Mouse (Mus musculus) forebrain, embryonic 12.5 days (tissue): Measurements from ENCODE around the gene Kynu. TPM values are rescaled to one million over a fixed set of nuclear protein-coding genes. Genes with fewer than 3 reads are reported as not detected.
A peak's percentile ranks its signal among the peaks of the same experiment; 100 is the strongest.

Experiments
- ATAC-seq: fragments of 200-750 bp; cut with Nextera tagmentation; 2 replicates; pipeline ENCODE4 v1.8.0; 2017; ENCODE audit warnings: moderate TSS enrichment; ENCODE audit not compliant: low FRiP score
- H3K27ac ChIP-seq: fragments of 300-500 bp; sonication (generic); 2 replicates; pipeline ENCODE4 v1.5.1; 2016; ENCODE audit warnings: mild to moderate bottlenecking
- H3K27me3 ChIP-seq: fragments of 300-500 bp; sonication (generic); 2 replicates; pipeline ENCODE4 v1.6.1; 2016; ENCODE audit warnings: mild to moderate bottlenecking
- H3K36me3 ChIP-seq: fragments of 300-500 bp; sonication (generic); replicated peaks from 2 replicates; pipeline ENCODE4 v1.6.1; 2016; ENCODE audit warnings: mild to moderate bottlenecking
- H3K4me1 ChIP-seq: fragments of 300-500 bp; sonication (generic); 2 replicates; pipeline ENCODE4 v1.6.1; 2016
- H3K4me2 ChIP-seq: fragments of 300-500 bp; sonication (generic); 2 replicates; pipeline ENCODE4 v1.6.1; 2016; ENCODE audit warnings: mild to moderate bottlenecking, moderate library complexity
- H3K4me3 ChIP-seq: fragments of 300-500 bp; sonication (generic); replicated peaks from 2 replicates; pipeline ENCODE4 v1.5.1; 2016; ENCODE audit warnings: mild to moderate bottlenecking
- H3K9ac ChIP-seq: fragments of 300-500 bp; sonication (generic); 2 replicates; pipeline ENCODE4 v1.6.1; 2016; ENCODE audit warnings: mild to moderate bottlenecking
- H3K9me3 ChIP-seq: fragments of 300-500 bp; sonication (generic); 2 replicates; pipeline ENCODE4 v1.6.1; 2016
- WGBS: fragments of 180-500 bp; shearing (Covaris S2); methylation state at CpG from one replicate; pipeline ENCODE4 v1.1.7; 2016; 5-methylcytosine and 5-hydroxymethylcytosine counted together
- polyA plus RNA-seq: library from polyadenylated mRNA; unstranded; fragments of >200 nt; fragmentation: Nextera tagmentation; extraction: Ambion mirVana; gene quantifications from 2 replicates; pipeline ENCODE4 v1.2.1, GENCODE M21; 2016

Gene Kynu
- polyA plus RNA-seq, 1 experiment from 2014 or later = 0.72 TPM

- Histone ChIP-seq H3K9me3 (no peaks in the 10 kb centered on the region), H3K4me3 (no peak overlapping the region), H3K9ac (no peak overlapping the region), H3K36me3 (no peaks in the 10 kb centered on the region), H3K4me2 (no peak overlapping the region), H3K27me3 (no peaks in the 10 kb centered on the region), H3K4me1 (no peaks in the 10 kb centered on the region), H3K27ac (no peak overlapping the region)
- ATAC-seq = no peak
- 82% methylated on average over 1 of the region's 1 CpGs for WGBS
These were observed 18.4 kb downstream of the Kynu start for GRCm38 (mm10) chr2:43573526-43573925.

GRCm38 (mm10) chr2:43583243-43583812, 28.2 kb downstream of the Kynu start:
- no peaks in the 10 kb centered on the region for H3K9me3 ChIP-seq
- no peak overlapping the region for H3K4me2 ChIP-seq
- H3K4me1 ChIP-seq = no peaks in the 10 kb centered on the region
- H3K4me3 ChIP-seq = no peak overlapping the region
- no peaks in the 10 kb centered on the region for H3K36me3 ChIP-seq
- H3K27ac ChIP-seq = 0 out of 2 replicates have a peak overlapping the region, but pooled peaks have one; percentile 25
- no peaks in the 10 kb centered on the region for H3K27me3 ChIP-seq
- no peak; the same call in 1 of the 2 replicates for ATAC-seq
- WGBS = 9% methylated on average over 8 of the region's 8 CpGs
- H3K9ac ChIP-seq = no peak overlapping the region

DNA sequence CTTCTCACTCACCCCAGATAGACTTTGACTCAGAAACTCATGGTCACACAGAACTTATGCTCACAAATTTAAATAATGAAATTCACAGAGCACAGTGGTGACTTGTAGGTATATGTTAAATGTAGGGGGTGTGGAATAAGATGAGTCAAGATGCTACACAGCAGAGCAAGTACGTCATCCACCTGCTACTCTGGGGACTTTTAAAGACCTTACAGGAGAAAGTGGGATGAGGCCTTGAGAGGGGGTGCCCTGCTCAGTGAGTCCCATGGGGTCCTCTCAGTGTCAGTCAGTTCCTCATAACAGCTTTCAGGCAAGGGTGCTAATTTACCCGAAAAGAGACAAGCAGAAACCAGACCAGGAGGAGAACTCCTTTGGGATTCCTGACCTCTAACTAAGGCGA, 30.4 kb downstream of the Kynu start:
- no peak overlapping the region for H3K27ac ChIP-seq
- 85% methylated on average over 3 of the region's 3 CpGs for WGBS
- H3K36me3 ChIP-seq = no peaks in the 10 kb centered on the region
- H3K4me1 ChIP-seq = no peaks in the 10 kb centered on the region
- ATAC-seq = no peak
- H3K9ac ChIP-seq = no peak overlapping the region
- H3K27me3 ChIP-seq = no peaks in the 10 kb centered on the region
- no peak overlapping the region for H3K4me3 ChIP-seq
- no peak overlapping the region for H3K4me2 ChIP-seq
- no peaks in the 10 kb centered on the region for H3K9me3 ChIP-seq

DNA sequence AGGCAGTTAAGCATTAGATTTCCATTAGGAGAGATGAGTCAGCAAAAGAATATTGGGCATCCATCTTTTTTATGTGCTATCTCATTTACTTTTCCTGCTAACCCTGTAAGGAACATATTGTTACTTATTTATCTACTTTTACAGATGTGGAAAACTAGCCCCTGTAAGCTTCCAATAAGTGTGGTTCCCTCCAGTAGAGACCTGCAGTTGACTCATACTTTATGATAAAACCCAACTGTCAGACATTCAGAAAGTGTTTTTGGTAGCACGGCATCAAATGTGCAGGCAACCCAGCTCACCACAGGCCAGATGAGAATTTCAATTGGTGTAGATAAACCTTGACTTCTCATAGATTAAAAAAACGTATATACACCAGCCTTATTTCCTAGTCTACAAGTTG, 32.7 kb downstream of the Kynu start:
- H3K4me3 ChIP-seq = no peak overlapping the region
- H3K36me3 ChIP-seq = no peaks in the 10 kb centered on the region
- no peak overlapping the region for H3K9ac ChIP-seq
- no peak overlapping the region for H3K27ac ChIP-seq
- ATAC-seq = no peak
- no peaks in the 10 kb centered on the region for H3K4me1 ChIP-seq
- no peaks in the 10 kb centered on the region for H3K9me3 ChIP-seq
- 91% methylated on average over 2 of the region's 2 CpGs for WGBS
- no peak overlapping the region for H3K4me2 ChIP-seq
- H3K27me3 ChIP-seq = no peaks in the 10 kb centered on the region

- H3K9ac ChIP-seq = no peak overlapping the region
- no peaks in the 10 kb centered on the region for H3K9me3 ChIP-seq
- no peak for ATAC-seq
- no peak overlapping the region for H3K4me2 ChIP-seq
- no peaks in the 10 kb centered on the region for H3K36me3 ChIP-seq
- H3K4me3 ChIP-seq = no peak overlapping the region
- no peak overlapping the region for H3K27ac ChIP-seq
- no peaks in the 10 kb centered on the region for H3K27me3 ChIP-seq
- H3K4me1 ChIP-seq = no peaks in the 10 kb centered on the region
- 75% methylated on average over 1 of the region's 1 CpGs for WGBS
These were observed 37.0 kb downstream of the Kynu start for GRCm38 (mm10) chr2:43592001-43592704.

GRCm38 (mm10) chr2:43613571-43613970, 58.4 kb downstream of the Kynu start:
- Histone ChIP-seq H3K4me3 (no peak overlapping the region), H3K36me3 (no peaks in the 10 kb centered on the region), H3K9ac (no peak overlapping the region), H3K4me2 (no peak overlapping the region), H3K4me1 (no peaks in the 10 kb centered on the region), H3K27me3 (no peaks in the 10 kb centered on the region), H3K9me3 (no peaks in the 10 kb centered on the region), H3K27ac (no peak overlapping the region)
- ATAC-seq = no peak
- 10% methylated on average over 6 of the region's 6 CpGs for WGBS

GRCm38 (mm10) chr2:43621140-43621539, 66.0 kb downstream of the Kynu start:
- Histone ChIP-seq H3K36me3 (no peaks in the 10 kb centered on the region), H3K4me3 (no peak overlapping the region)
- no peak for ATAC-seq

DNA sequence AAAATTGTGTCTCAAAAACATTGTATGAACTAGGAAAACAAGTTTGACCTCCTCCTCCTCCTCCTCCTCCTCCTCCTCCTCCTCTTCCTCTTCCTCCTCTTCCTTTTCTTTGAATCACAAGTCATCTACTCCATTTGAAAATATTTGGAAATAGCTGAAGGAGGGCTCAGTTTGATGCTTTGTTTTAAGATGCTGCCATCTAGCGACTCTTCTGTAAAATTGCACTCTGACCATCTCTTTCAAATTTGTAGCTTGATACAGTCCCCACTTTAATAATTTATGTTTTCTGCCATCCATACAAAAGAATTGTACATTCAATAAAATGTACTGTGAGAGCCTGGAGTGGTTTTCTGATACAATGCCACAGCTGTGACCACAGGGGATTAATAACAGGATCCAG, 67.7 kb downstream of the Kynu start:
- Histone ChIP-seq H3K4me2 (no peak overlapping the region), H3K36me3 (no peaks in the 10 kb centered on the region), H3K9me3 (no peaks in the 10 kb centered on the region), H3K9ac (no peak overlapping the region), H3K4me1 (no peaks in the 10 kb centered on the region), H3K27ac (no peak overlapping the region), H3K27me3 (no peaks in the 10 kb centered on the region), H3K4me3 (no peak overlapping the region)
- ATAC-seq = no peak
- 0% methylated on average over 1 of the region's 1 CpGs for WGBS

More at GRCm38 (mm10) chr2:43621140-43621539, 66.0 kb downstream of the Kynu start:
- Histone ChIP-seq H3K4me2 (no peak overlapping the region), H3K27me3 (no peaks in the 10 kb centered on the region), H3K27ac (no peak overlapping the region), H3K4me1 (no peaks in the 10 kb centered on the region), H3K9ac (no peak overlapping the region), H3K9me3 (no peaks in the 10 kb centered on the region)

GRCm38 (mm10) chr2:43631786-43632185, 76.7 kb downstream of the Kynu start:
- Histone ChIP-seq H3K36me3 (no peaks in the 10 kb centered on the region), H3K9ac (no peak overlapping the region), H3K4me1 (no peaks in the 10 kb centered on the region), H3K27ac (no peak overlapping the region), H3K27me3 (no peaks in the 10 kb centered on the region), H3K4me2 (no peak overlapping the region), H3K9me3 (no peaks in the 10 kb centered on the region), H3K4me3 (no peak overlapping the region)
- no peak for ATAC-seq

DNA sequence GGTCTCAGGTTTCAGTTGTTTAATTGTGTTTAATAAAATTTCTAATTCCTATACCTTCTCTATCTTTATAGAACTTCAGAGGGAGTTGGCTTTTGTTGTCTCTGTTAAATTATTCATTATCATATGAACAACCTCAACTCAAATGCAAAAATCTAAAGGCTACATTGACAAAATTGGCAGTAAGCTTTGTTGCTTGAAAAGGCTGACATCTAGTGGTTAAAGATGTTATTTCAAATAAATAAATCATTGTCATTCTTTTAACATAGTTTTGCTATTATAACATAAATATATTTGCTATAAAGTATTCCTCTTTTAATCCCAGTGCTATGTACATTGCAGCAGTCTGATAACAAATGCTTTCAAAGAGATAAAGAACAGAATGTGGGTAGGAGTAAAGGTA, 81.4 kb downstream of the Kynu start:
- Histone ChIP-seq H3K4me2 (no peak overlapping the region), H3K36me3 (no peaks in the 10 kb centered on the region), H3K27ac (no peak overlapping the region), H3K9ac (no peak overlapping the region), H3K9me3 (no peaks in the 10 kb centered on the region), H3K27me3 (no peaks in the 10 kb centered on the region), H3K4me1 (no peaks in the 10 kb centered on the region), H3K4me3 (no peak overlapping the region)
- ATAC-seq = no peak

DNA sequence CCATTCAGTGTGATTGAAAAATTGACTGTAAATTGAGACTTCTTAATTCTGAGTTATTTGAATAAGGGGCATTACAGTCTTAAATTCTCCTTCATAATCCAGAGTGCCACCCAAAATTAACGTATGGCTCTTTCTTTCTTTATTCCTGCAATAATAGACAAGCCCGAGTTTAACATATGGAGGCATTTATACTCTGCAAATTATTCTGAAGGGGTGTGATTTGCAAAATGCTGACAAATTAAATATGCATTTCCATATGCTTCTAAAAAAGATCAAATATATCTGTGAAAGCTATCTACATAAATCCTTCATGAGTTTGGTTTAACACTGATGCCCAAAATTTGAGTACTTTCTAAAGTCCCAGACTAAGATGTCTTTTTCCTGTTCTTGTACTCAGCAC, 91.8 kb downstream of the Kynu start:
- Histone ChIP-seq H3K4me3 (no peak overlapping the region), H3K4me1 (no peaks in the 10 kb centered on the region), H3K36me3 (no peaks in the 10 kb centered on the region), H3K9me3 (no peaks in the 10 kb centered on the region), H3K27ac (no peak overlapping the region), H3K27me3 (no peaks in the 10 kb centered on the region), H3K4me2 (no peak overlapping the region), H3K9ac (no peak overlapping the region)
- 73% methylated on average over 2 of the region's 2 CpGs for WGBS
- ATAC-seq = no peak

DNA sequence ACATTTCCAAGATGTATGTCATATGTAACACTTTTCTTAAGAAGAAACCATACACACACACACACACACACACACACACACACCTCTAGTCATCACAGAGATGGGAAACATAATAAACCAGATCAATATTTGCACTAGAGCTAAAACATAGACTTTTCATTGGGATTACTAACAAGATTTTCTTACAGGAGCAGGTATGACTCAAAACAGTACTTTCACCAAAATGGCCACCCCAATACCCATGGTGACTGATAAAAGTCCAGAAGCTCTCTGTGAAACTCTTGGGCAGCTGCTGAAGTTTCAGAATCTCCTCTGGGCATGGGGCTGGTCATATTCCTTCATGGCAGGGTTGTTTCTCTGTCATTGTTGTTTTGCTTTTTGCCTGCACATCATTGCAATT, 114.5 kb downstream of the Kynu start:
- H3K4me3 ChIP-seq = no peak overlapping the region
- no peak for ATAC-seq
- no peak overlapping the region for H3K27ac ChIP-seq
- H3K36me3 ChIP-seq = no peaks in the 10 kb centered on the region
- no peak overlapping the region for H3K9ac ChIP-seq
- no peak overlapping the region for H3K4me2 ChIP-seq
- H3K9me3 ChIP-seq = no peaks in the 10 kb centered on the region
- H3K4me1 ChIP-seq = no peaks in the 10 kb centered on the region
- H3K27me3 ChIP-seq = no peaks in the 10 kb centered on the region

DNA sequence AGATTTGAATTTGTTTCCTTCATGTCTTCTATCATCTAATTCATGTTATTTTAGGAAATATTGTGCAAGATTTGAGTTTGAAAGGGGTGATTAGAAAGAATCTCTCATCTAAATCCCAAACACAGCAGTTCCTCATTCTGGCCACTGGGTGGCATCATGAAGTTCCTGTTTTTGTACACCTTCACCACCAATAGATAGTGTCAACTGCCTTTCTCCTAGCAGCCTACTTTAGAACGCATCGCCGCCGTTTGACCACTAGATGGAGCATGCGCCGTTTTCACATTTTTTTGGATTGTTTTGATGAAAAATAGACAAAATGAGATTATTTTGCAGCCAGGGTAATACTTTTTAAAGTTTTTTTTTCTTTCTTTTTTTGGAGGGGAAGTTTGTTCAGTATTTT, 118.5 kb downstream of the Kynu start:
- Histone ChIP-seq H3K36me3 (no peaks in the 10 kb centered on the region), H3K9me3 (no peaks in the 10 kb centered on the region), H3K4me1 (no peaks in the 10 kb centered on the region), H3K4me2 (no peak overlapping the region), H3K27ac (no peak overlapping the region), H3K4me3 (no peak overlapping the region), H3K9ac (no peak overlapping the region), H3K27me3 (no peaks in the 10 kb centered on the region)
- WGBS = 3% methylated on average over 6 of the region's 6 CpGs
- peak; percentile 79 for ATAC-seq
